Mouse (Mus musculus) stomach, postnatal 0 days (tissue): ENCODE data around the gene Crygc. TPM values are rescaled to one million over a fixed set of nuclear protein-coding genes. Genes with fewer than 3 reads are reported as not detected.
"Not testable (repeated sequence)": the region's sequence is repeated elsewhere in the genome, so short reads cannot be mapped to it uniquely, and the experiment has no call there.

Experiments used
- ATAC-seq: fragments of 200-750 bp; cut with Nextera tagmentation; 2 replicates; pipeline ENCODE4 v1.8.0; 2017; ENCODE audit not compliant: low FRiP score, low TSS enrichment
- DNase-seq: peaks from one replicate; pipeline ENCODE4 v3.0.0-alpha.2; 2016; ENCODE audit warnings: low spot score
- H3K27ac ChIP-seq: fragments of 300-500 bp; sonication (generic); replicated peaks from 2 replicates; pipeline ENCODE4 v1.5.1; 2014; ENCODE audit warnings: mild to moderate bottlenecking, control low read depth
- H3K27me3 ChIP-seq: fragments of 300-500 bp; sonication (generic); 2 replicates; pipeline ENCODE4 v1.6.1; 2014; ENCODE audit warnings: low read length; ENCODE audit not compliant: control insufficient read depth, insufficient read depth
- H3K36me3 ChIP-seq: fragments of 300-500 bp; sonication (generic); 2 replicates; pipeline ENCODE4 v1.6.1; 2014; ENCODE audit warnings: low read length, mixed read lengths; ENCODE audit not compliant: control insufficient read depth, insufficient read depth
- H3K4me1 ChIP-seq: fragments of 300-500 bp; sonication (generic); replicated peaks from 2 replicates; pipeline ENCODE4 v1.6.1; 2014; ENCODE audit warnings: antibody characterized with exemption; ENCODE audit not compliant: control insufficient read depth, insufficient read depth
- H3K4me2 ChIP-seq: fragments of 300-500 bp; sonication (generic); replicated peaks from 2 replicates; pipeline ENCODE4 v1.6.1; 2014; ENCODE audit warnings: low read depth, mild to moderate bottlenecking, control low read depth, moderate library complexity
- H3K4me3 ChIP-seq: fragments of 300-500 bp; sonication (generic); 2 replicates; pipeline ENCODE4 v1.5.1; 2014; ENCODE audit warnings: low read depth, low read length, control low read depth
- H3K9ac ChIP-seq: fragments of 300-500 bp; sonication (generic); 2 replicates; pipeline ENCODE4 v1.6.1; 2014; ENCODE audit warnings: mild to moderate bottlenecking, low read length, control low read depth, mixed read lengths
- H3K9me3 ChIP-seq: fragments of 300-500 bp; sonication (generic); 2 replicates; pipeline ENCODE4 v1.6.1; 2016; ENCODE audit warnings: low read length; ENCODE audit not compliant: control insufficient read depth
- CTCF ChIP-seq: IDR thresholded peaks from 2 replicates; pipeline ENCODE4 v1.5.1; 2016; ENCODE audit warnings: antibody characterized with exemption, low read depth, mild to moderate bottlenecking, moderate library complexity
- EP300 ChIP-seq: optimal IDR thresholded peaks from 2 replicates; pipeline ENCODE3; 2016; ENCODE audit warnings: antibody characterized with exemption
- WGBS: fragments of 180-500 bp; shearing (Covaris S2); extraction: QIAGEN DNeasy Blood & Tissue Kit; methylation state at CpG from one replicate; pipeline ENCODE4 v1.1.7; 2014; 5-methylcytosine and 5-hydroxymethylcytosine counted together
- polyA plus RNA-seq: library from polyadenylated mRNA; unstranded; fragments of >200 nt; fragmentation: Nextera tagmentation; extraction: Ambion mirVana; gene quantifications from 2 replicates; pipeline ENCODE4 v1.2.1, GENCODE M21; 2015

The Crygc gene
- polyA plus RNA-seq, 1 experiment from 2014 or later: not detected

DNA sequence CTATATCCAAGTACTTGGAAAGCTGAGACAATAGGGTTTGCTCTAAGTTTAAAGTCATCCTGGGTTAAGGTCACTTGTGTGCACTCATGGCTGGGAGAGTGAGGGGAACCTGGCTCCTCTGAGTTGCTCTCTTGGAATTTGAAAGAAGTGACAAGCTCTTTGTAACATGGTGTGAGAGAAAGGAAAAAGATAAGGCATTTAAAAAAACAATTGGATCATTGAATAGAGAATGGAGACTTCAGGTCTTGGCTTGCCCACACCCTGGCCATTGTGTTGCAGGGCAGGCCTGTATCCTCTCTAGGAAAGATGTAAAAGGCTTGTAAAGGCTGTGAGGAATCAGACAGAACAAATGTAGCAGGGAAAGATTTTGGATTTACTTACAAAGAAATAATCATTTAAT, 5.6 kb downstream of the Crygc start:
- Histone ChIP-seq H3K4me3 (no peak overlapping the region), H3K4me1 (no peaks in the 10 kb centered on the region), H3K27me3 (no peaks in the 10 kb centered on the region), H3K36me3 (no peaks in the 10 kb centered on the region), H3K27ac (no peak overlapping the region), H3K4me2 (no peak overlapping the region), H3K9ac (no peak overlapping the region), H3K9me3 (no peaks in the 10 kb centered on the region)
- ATAC-seq (no peak), DNase-seq (no peak)
- no peak for TF ChIP-seq CTCF
- TF ChIP-seq EP300: no peak

DNA sequence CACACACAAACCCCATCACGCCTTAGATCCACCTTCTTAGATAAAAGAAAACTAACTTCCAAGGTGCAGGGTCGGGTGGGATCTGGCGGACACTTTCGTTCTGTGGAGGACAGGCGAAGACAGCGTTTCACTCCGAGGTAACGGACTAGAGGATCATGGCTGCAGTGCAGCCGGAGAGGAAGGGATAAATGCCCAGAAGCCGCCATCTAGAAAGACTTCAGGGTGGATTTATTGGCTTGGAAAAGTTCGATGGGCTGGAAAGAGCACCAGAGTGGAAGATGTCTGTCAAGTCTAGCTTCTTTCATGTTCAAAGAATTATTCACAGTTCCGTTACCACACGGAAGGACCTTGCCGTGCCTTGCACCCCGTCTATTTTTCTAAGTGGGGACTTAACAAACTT, 9.3 kb downstream of the Crygc start:
- no peak overlapping the region for H3K9ac ChIP-seq
- H3K4me2 ChIP-seq: no peak overlapping the region
- no peaks in the 10 kb centered on the region for H3K27me3 ChIP-seq
- no peaks in the 10 kb centered on the region for H3K36me3 ChIP-seq
- DNase-seq: no peak
- H3K27ac ChIP-seq: no peak overlapping the region
- TF ChIP-seq EP300: no peak
- TF ChIP-seq CTCF: no peak
- H3K4me3 ChIP-seq: no peak overlapping the region
- H3K9me3 ChIP-seq: no peaks in the 10 kb centered on the region
- WGBS: 79% methylated on average over 15 of the region's 15 CpGs
- ATAC-seq: no peak
- no peaks in the 10 kb centered on the region for H3K4me1 ChIP-seq

DNA sequence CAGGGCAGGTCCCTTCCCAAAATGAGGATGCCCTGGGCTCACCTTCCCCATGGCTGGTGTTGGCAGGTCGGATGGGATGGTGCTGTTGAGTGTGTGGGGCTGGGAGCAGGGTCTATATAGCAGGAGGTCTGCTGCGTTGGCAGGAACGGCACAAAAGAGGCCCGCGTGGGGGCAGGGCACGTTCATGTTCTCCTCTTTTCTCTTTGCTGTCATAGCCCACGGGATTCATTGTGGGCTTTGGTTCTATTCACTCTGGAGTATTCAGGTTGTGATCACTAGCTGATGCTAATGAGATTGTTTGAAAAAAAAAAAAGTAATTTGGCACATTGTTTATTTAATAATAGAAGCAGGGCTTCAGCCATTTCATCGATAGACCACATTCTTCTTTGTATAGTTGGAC, 10.1 kb downstream of the Crygc start, which contains the start of gene Crygd:
Gene Crygd (minus strand): TSS at position 101 of the 400 bp plus-strand sequence.
- 88% methylated on average over 8 of the region's 8 CpGs for WGBS
- no peak within 1 kb of the TSS for H3K4me3 ChIP-seq
- H3K9ac ChIP-seq: no peak within 1 kb of the TSS
- H3K27me3 ChIP-seq: no peaks in the 10 kb centered on the region
- H3K4me1 ChIP-seq: no peaks in the 10 kb centered on the region
- ATAC-seq (no peak), DNase-seq (no peak)
- H3K27ac ChIP-seq: no peak within 1 kb of the TSS
- no peaks in the 10 kb centered on the region for H3K9me3 ChIP-seq
- TF ChIP-seq EP300 (no peak), CTCF (no peak)
- no peak within 1 kb of the TSS for H3K4me2 ChIP-seq
- H3K36me3 ChIP-seq: no peaks in the 10 kb centered on the region

DNA sequence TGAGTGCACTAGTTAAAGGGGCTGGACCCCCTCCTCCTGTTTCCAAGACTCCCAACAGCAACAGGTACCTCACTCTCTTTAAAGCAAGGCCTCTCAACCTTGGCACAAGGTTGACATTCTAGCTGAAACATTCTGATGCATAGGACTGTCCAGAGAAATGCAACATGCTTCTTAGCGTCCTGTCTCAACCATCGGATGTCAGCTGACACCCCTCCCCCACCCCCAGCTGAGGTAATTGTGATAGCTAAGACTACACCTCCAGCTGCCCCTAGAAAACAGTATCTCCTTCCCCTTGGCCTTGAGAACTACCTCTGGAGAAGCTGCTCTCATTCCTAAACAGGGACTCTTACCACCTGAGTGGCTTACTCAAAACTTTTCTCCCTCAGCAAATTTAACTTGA, 21.3 kb downstream of the Crygc start:
- H3K27ac ChIP-seq: no peak overlapping the region
- no peak overlapping the region for H3K4me3 ChIP-seq
- H3K4me2 ChIP-seq: no peak overlapping the region
- no peak for DNase-seq
- H3K27me3 ChIP-seq: no peaks in the 10 kb centered on the region
- WGBS: 34% methylated on average over 2 of the region's 2 CpGs
- H3K9ac ChIP-seq: no peak overlapping the region
- no peak for ATAC-seq
- no peaks in the 10 kb centered on the region for H3K36me3 ChIP-seq
- no peaks in the 10 kb centered on the region for H3K4me1 ChIP-seq
- no peaks in the 10 kb centered on the region for H3K9me3 ChIP-seq
- TF ChIP-seq EP300 (no peak), CTCF (no peak)

DNA sequence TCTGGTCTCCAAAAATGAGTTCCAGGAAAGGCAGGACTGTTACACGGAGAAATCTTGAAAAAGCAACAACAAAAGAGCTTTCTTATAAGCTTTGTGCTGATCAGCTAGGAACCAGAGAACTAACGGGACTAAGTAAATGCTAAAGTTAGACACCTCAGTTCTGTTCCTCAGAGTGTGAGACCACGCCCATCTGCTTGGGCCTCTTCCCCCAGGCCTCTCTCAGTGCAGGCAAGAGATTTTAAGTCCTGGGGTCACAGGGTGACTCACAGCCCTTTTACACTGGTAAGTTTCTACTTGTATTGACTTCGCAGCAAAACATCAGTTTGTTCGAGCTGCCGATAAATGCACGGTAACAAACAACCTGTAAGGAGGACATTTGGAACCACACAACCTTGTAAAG, 21.8 kb downstream of the Crygc start:
- no peak for ATAC-seq
- no peak for TF ChIP-seq EP300
- TF ChIP-seq CTCF: no peak

DNA sequence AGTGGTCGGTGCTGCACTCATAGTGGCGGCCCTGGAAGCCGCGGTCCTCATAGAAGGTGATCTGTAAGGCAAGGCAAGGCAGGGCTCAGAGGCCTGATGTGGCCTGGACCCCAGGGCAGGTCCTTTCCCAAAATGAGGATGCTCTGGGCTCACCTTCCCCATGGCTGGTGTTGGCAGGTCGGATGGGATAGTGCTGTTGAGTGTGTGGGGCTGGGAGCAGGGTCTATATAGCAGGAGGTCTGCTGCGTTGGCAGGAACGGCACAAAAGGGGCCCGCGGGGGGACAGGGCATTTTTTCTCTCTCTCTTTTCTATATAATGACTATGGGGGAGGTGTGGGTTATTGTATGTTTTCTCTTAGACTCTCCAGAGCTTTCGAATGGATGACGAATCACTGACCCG, 22.5 kb downstream of the Crygc start, which contains the start of gene Cryge:
Gene Cryge (minus strand): TSS at position 198 of the 400 bp plus-strand sequence.
- 42% methylated on average over 9 of the region's 12 CpGs for WGBS

More for the DNA sequence above, 21.8 kb downstream of the Crygc start:
- no peaks in the 10 kb centered on the region for H3K27me3 ChIP-seq
- WGBS: 59% methylated on average over 7 of the region's 7 CpGs
- H3K9ac ChIP-seq: no peak overlapping the region
- no peak overlapping the region for H3K4me3 ChIP-seq
- no peaks in the 10 kb centered on the region for H3K9me3 ChIP-seq
- no peak for DNase-seq
- H3K4me2 ChIP-seq: no peak overlapping the region
- no peaks in the 10 kb centered on the region for H3K36me3 ChIP-seq
- H3K27ac ChIP-seq: no peak overlapping the region
- H3K4me1 ChIP-seq: no peaks in the 10 kb centered on the region

More for the DNA sequence above, 22.5 kb downstream of the Crygc start, which contains the start of gene Cryge:
- not testable (repeated sequence) for ATAC-seq, DNase-seq, H3K27me3 ChIP-seq, H3K27ac ChIP-seq, H3K4me1 ChIP-seq, H3K4me3 ChIP-seq, H3K9me3 ChIP-seq, H3K9ac ChIP-seq, H3K4me2 ChIP-seq, H3K36me3 ChIP-seq
